Mouse (Mus musculus) cerebellum, adult 11-12 months (tissue): ENCODE measurements at regions not wholly inside any gene's neighbourhood (a gene's known extent, or its start where the extent isn't known, plus 50 kb on each side); places are given as distances from the start of the nearest gene placed in this dataset.
"Not testable (repeated sequence)": the region's sequence is repeated elsewhere in the genome, so short reads cannot be mapped to it uniquely, and the experiment has no call there.

Experiments used
- DNase-seq: peaks from one replicate; pipeline ENCODE4 v3.0.0; 2022

- no peak for DNase-seq
These were observed 78.1 kb upstream of the Ehbp1 start for GRCm38 (mm10) chr11:22420003-22420723.

GRCm38 (mm10) chr11:22421762-22422161, 79.7 kb upstream of the Ehbp1 start:
- no peak for DNase-seq

GRCm38 (mm10) chr11:22437140-22437850, 74.6 kb upstream of the Tmem17 start:
- DNase-seq, result peak; percentile 3

GRCm38 (mm10) chr11:22437851-22438215, 74.1 kb upstream of the Tmem17 start:
- no peak for DNase-seq

GRCm38 (mm10) chr11:22438441-22439066, 73.3 kb upstream of the Tmem17 start:
- DNase-seq, result no peak

GRCm38 (mm10) chr11:22440521-22440920, 71.4 kb upstream of the Tmem17 start:
- DNase-seq, result no peak

GRCm38 (mm10) chr11:22453161-22453560, 58.7 kb upstream of the Tmem17 start:
- DNase-seq, result no peak

GRCm38 (mm10) chr11:22456286-22456685, 55.6 kb upstream of the Tmem17 start:
- DNase-seq, result no peak

GRCm38 (mm10) chr11:22457220-22457619, 54.7 kb upstream of the Tmem17 start:
- no peak for DNase-seq

- no peak for DNase-seq
These were observed 52.8 kb upstream of the Tmem17 start for GRCm38 (mm10) chr11:22458951-22459703.

- not testable (repeated sequence) for DNase-seq
These were observed 50.7 kb upstream of the Tmem17 start for GRCm38 (mm10) chr11:22461019-22461735.
